Mouse (Mus musculus): ENCODE results near the gene Smim9. TPM values are rescaled to one million over a fixed set of nuclear protein-coding genes. Genes with fewer than 3 reads are reported as not detected.
"Not testable (repeated sequence)": the region's sequence is repeated elsewhere in the genome, so short reads cannot be mapped to it uniquely, and the experiment has no call there.

Smim9 gene
- total RNA-seq (2021), result not detected

- no peak for DNase-seq (ENCODE audit: low spot score in 2 of 2)
- intact Hi-C loops (cut with DNase I), result no loop called here
These were observed at the start of gene Smim9 for GRCm38 (mm10) chrX:75163670-75164069. Gene Smim9, minus strand, starts transcription at chrX:75163770.

GRCm38 (mm10) chrX:75155576-75156243 lies 7.9 kb downstream of the Smim9 start:
- intact Hi-C loops (cut with DNase I), result no loop called here
- DNase-seq (ENCODE audit: low spot score in 2 of 2), result peak in 1 of 2 experiments; percentile 6

GRCm38 (mm10) chrX:75152249-75152648 lies 11.3 kb downstream of the Smim9 start:
- intact Hi-C loops (cut with DNase I), result no loop called here
- no peak for DNase-seq (ENCODE audit: low spot score in 2 of 2)

- intact Hi-C loops (cut with DNase I), result no loop called here
- no peak for DNase-seq (ENCODE audit: low spot score in 2 of 2)
These were observed 13.3 kb downstream of the Smim9 start for GRCm38 (mm10) chrX:75150304-75150703.

GRCm38 (mm10) chrX:75148414-75148813 lies 15.2 kb downstream of the Smim9 start:
- intact Hi-C loops (cut with DNase I), result no loop called here
- no peak for DNase-seq (ENCODE audit: low spot score in 2 of 2)

- intact Hi-C loops (cut with DNase I), result not testable (repeated sequence)
- peak in 1 of 2 experiments; percentile 6 for DNase-seq (ENCODE audit: low spot score in 2 of 2)
These were observed 20.4 kb downstream of the Smim9 start for GRCm38 (mm10) chrX:75143124-75143555.

GRCm38 (mm10) chrX:75138182-75138581 lies 25.4 kb downstream of the Smim9 start:
- intact Hi-C loops (cut with DNase I), result no loop called here
- no peak for DNase-seq (ENCODE audit: low spot score in 2 of 2)

GRCm38 (mm10) chrX:75137729-75138128 lies 25.8 kb downstream of the Smim9 start:
- DNase-seq (ENCODE audit: low spot score in 2 of 2), result no peak

GRCm38 (mm10) chrX:75136938-75137337 lies 26.6 kb downstream of the Smim9 start:
- no peak for DNase-seq (ENCODE audit: low spot score in 2 of 2)
- intact Hi-C loops (cut with DNase I), result no loop called here

More at GRCm38 (mm10) chrX:75137729-75138128, 25.8 kb downstream of the Smim9 start:
- intact Hi-C loops (cut with DNase I), result no loop called here

GRCm38 (mm10) chrX:75130467-75131160 lies 33.0 kb downstream of the Smim9 start, which contains the start of gene Mpp1:
Gene Mpp1, minus strand, starts transcription at chrX:75131016.
- peak; percentile 50 to 63 for DNase-seq (ENCODE audit: low spot score in 2 of 2)
- intact Hi-C loops (cut with DNase I), result no loop called here

GRCm38 (mm10) chrX:75129474-75129873 lies 34.1 kb downstream of the Smim9 start:
- intact Hi-C loops (cut with DNase I), result no loop called here
- no peak for DNase-seq (ENCODE audit: low spot score in 2 of 2)

GRCm38 (mm10) chrX:75128333-75128980 lies 35.1 kb downstream of the Smim9 start:
- intact Hi-C loops (cut with DNase I), result no loop called here
- DNase-seq (ENCODE audit: low spot score in 2 of 2), result no peak

GRCm38 (mm10) chrX:75126893-75127292 lies 36.7 kb downstream of the Smim9 start:
- no peak for DNase-seq (ENCODE audit: low spot score in 2 of 2)
- intact Hi-C loops (cut with DNase I), result no loop called here

- DNase-seq (ENCODE audit: low spot score in 2 of 2), result no peak
- intact Hi-C loops (cut with DNase I), result no loop called here
These were observed 38.0 kb downstream of the Smim9 start for GRCm38 (mm10) chrX:75125606-75126005.

GRCm38 (mm10) chrX:75115550-75115949 lies 48.0 kb downstream of the Smim9 start:
- intact Hi-C loops (cut with DNase I), result no loop called here
- no peak for DNase-seq (ENCODE audit: low spot score in 2 of 2)

- intact Hi-C loops (cut with DNase I), result no loop called here
- DNase-seq (ENCODE audit: low spot score in 2 of 2), result no peak
These were observed 61.3 kb downstream of the Smim9 start for GRCm38 (mm10) chrX:75102293-75102692.

- no peak for DNase-seq (ENCODE audit: low spot score in 2 of 2)
- intact Hi-C loops (cut with DNase I), result no loop called here
These were observed 64.8 kb downstream of the Smim9 start for GRCm38 (mm10) chrX:75098799-75099198.

- no peak for DNase-seq (ENCODE audit: low spot score in 2 of 2)
- intact Hi-C loops (cut with DNase I), result no loop called here
These were observed 67.3 kb downstream of the Smim9 start for GRCm38 (mm10) chrX:75096163-75096770.
